Mouse (Mus musculus) myocyte (in vitro differentiated cells): ENCODE measurements around the gene Ubfd1.
A peak's percentile ranks its signal among the peaks of the same experiment; 100 is the strongest.

Source experiments
- MAX ChIP-seq: IDR thresholded peaks from one replicate; pipeline ENCODE4 v1.6.1; 2011; ENCODE audit warnings: low read depth, mild to moderate bottlenecking, control low read depth
- POLR2A ChIP-seq: IDR thresholded peaks from one replicate; pipeline ENCODE4 v1.6.1; 2011; ENCODE audit warnings: low read depth, mild to moderate bottlenecking, control low read depth, moderate library complexity; ENCODE audit not compliant: insufficient read length
- POLR2AphosphoS2 ChIP-seq: IDR thresholded peaks from one replicate; pipeline ENCODE4 v1.6.1; 2011; ENCODE audit warnings: low read depth, control low read depth; ENCODE audit not compliant: insufficient read length
- TCF12 ChIP-seq: IDR thresholded peaks from one replicate; pipeline ENCODE4 v1.6.1; 2011; ENCODE audit warnings: mild to moderate bottlenecking, control low read depth; ENCODE audit not compliant: poor library complexity, insufficient read depth, severe bottlenecking
- USF1 ChIP-seq: IDR thresholded peaks from one replicate; pipeline ENCODE4 v1.6.1; 2011; ENCODE audit warnings: low read depth, mild to moderate bottlenecking, control low read depth, moderate library complexity

DNA sequence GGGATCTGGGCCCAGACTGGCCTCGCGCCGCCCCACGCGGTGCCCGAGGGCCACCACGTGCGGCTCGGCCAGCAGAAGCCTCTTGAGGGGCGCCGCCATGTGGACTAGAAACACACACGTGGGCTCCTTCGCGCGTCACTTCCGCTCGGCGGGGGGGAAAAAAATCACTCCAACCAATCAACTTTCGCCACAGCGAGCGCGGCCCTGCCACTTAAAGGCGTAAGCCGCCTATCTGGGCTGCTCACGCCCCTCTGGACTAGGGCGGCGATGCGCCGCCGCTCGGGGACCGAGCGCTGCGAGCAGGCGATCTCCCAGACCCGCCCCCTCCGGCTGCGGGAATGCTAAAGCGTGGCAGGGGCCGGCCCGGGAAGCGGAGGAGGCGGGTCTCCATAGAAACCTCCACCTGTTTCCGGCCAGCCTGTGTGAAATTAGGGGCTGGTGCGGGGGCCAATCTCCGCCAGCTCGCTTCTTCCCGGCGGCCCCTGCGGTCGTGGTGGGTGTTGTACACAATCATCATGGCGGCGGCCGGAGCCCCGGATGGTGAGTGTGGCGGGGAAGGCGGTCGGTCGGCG lies at the start of gene Ubfd1, which contains the start of gene Ears2:
- TF ChIP-seq POLR2A: peak; percentile 82
- peak; percentile 64 for TF ChIP-seq USF1
- TF ChIP-seq MAX: peak; percentile 66
- peak; percentile 40 for TF ChIP-seq POLR2AphosphoS2
- no peak for TF ChIP-seq TCF12
